Mouse (Mus musculus) heart, embryonic 11.5 days (tissue): ENCODE data around the gene Cit. TPM values are rescaled to one million over a fixed set of nuclear protein-coding genes. Genes with fewer than 3 reads are reported as not detected.

Source experiments
- ATAC-seq: fragments of 200-750 bp; cut with Nextera tagmentation; replicated peaks from 2 replicates; pipeline ENCODE4 v1.8.0; 2017; ENCODE audit warnings: moderate library complexity; ENCODE audit not compliant: insufficient number of reproducible peaks, low FRiP score, low TSS enrichment
- H3K27ac ChIP-seq: fragments of 300-500 bp; sonication (generic); 2 replicates; pipeline ENCODE4 v1.5.1; 2014; ENCODE audit warnings: mild to moderate bottlenecking, low read depth, low read length
- H3K27me3 ChIP-seq: fragments of 300-500 bp; sonication (generic); 2 replicates; pipeline ENCODE4 v1.6.1; 2014; ENCODE audit warnings: mild to moderate bottlenecking, low read length, mixed read lengths; ENCODE audit not compliant: control insufficient read depth, insufficient read depth
- H3K36me3 ChIP-seq: fragments of 300-500 bp; sonication (generic); 2 replicates; pipeline ENCODE4 v1.6.1; 2014; ENCODE audit warnings: mild to moderate bottlenecking, low read length, moderate library complexity, mixed read lengths; ENCODE audit not compliant: control insufficient read depth, insufficient read depth
- H3K4me1 ChIP-seq: fragments of 300-500 bp; sonication (generic); 2 replicates; pipeline ENCODE4 v1.6.1; 2014; ENCODE audit warnings: low read length; ENCODE audit not compliant: control insufficient read depth, insufficient read depth
- H3K4me2 ChIP-seq: fragments of 300-500 bp; sonication (generic); 2 replicates; pipeline ENCODE4 v1.6.1; 2014; ENCODE audit warnings: mild to moderate bottlenecking, moderate library complexity
- H3K4me3 ChIP-seq: fragments of 300-500 bp; sonication (generic); 2 replicates; pipeline ENCODE4 v1.5.1; 2014; ENCODE audit warnings: low read depth, low read length
- H3K9ac ChIP-seq: fragments of 300-500 bp; sonication (generic); 2 replicates; pipeline ENCODE4 v1.6.1; 2014; ENCODE audit warnings: mild to moderate bottlenecking, low read depth, low read length, moderate library complexity
- H3K9me3 ChIP-seq: fragments of 300-500 bp; sonication (generic); replicated peaks from 2 replicates; pipeline ENCODE4 v1.6.1; 2016; ENCODE audit warnings: low read length; ENCODE audit not compliant: control insufficient read depth
- WGBS: fragments of 180-500 bp; shearing (Covaris S2); extraction: QIAGEN DNeasy Blood & Tissue Kit; methylation state at CpG from one replicate; pipeline ENCODE4 v1.1.7; 2014; ENCODE audit not compliant: insufficient replicate concordance; 5-methylcytosine and 5-hydroxymethylcytosine counted together
- polyA plus RNA-seq: library from polyadenylated mRNA; unstranded; fragments of >200 nt; fragmentation: Nextera tagmentation; extraction: Ambion mirVana; gene quantifications from 2 replicates; pipeline ENCODE4 v1.2.1, GENCODE M21; 2014

The Cit gene
- polyA plus RNA-seq, 1 experiment from 2014 or later = 33.1 TPM

DNA sequence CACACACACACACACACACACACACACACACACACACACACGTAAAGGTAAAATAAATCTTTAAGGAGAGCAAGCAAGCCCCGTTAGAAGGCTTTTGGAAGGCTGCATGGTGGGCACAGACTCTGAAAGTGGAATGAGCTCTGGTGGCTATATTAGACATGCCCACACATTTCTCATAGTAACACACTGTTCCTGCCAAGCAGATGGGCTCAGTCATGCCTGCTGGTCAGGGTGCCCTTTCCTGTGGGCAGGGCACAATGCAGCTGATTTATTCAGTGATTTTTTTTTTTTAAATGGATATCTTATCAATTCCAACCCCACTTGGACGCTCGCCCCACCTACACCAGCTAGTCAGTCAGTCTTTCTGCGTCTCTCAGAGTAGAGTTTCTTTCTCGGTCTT is 109.0 kb downstream of the Cit start:
- 93% methylated on average over 6 of the region's 6 CpGs for WGBS
- peaks cover 56% of the 10 kb centered on the region for H3K36me3 ChIP-seq
- H3K4me1 ChIP-seq = no peaks in the 10 kb centered on the region
- H3K4me2 ChIP-seq = no peak overlapping the region
- H3K9ac ChIP-seq = no peak overlapping the region
- no peak overlapping the region for H3K27ac ChIP-seq
- H3K27me3 ChIP-seq = no peaks in the 10 kb centered on the region
- ATAC-seq = no peak
- no peak overlapping the region for H3K4me3 ChIP-seq
- H3K9me3 ChIP-seq = peaks cover 3% of the 10 kb centered on the region

GRCm38 (mm10) chr5:115954549-115954948 is 109.5 kb downstream of the Cit start:
- H3K36me3 ChIP-seq = peaks cover 56% of the 10 kb centered on the region
- 94% methylated on average over 14 of the region's 14 CpGs for WGBS
- H3K4me1 ChIP-seq = no peaks in the 10 kb centered on the region
- peaks cover 3% of the 10 kb centered on the region for H3K9me3 ChIP-seq
- no peak overlapping the region for H3K4me2 ChIP-seq
- no peak overlapping the region for H3K27ac ChIP-seq
- H3K27me3 ChIP-seq = no peaks in the 10 kb centered on the region
- no peak overlapping the region for H3K9ac ChIP-seq
- no peak overlapping the region for H3K4me3 ChIP-seq
- no peak for ATAC-seq

DNA sequence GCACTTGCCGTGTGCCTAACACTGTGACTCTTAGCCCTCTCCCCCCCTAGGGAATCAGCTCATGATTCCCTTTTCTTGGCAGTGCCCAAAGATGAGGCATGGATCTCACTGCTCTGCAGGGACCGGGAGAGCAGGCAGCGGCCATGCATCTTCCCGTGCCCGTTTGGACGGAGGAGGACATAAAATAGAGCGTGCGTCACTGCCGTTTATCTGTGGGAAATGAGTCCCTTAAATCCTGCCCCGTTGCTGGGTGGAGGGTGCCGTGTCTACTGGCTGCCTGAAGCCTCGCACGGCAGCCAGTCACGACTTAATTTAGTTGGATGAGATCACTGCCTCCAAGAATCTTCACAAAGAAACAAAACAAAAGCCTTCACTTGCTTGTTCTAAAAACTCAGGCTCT is 110.1 kb downstream of the Cit start:
- Histone ChIP-seq H3K9me3 (peaks cover 3% of the 10 kb centered on the region), H3K4me3 (no peak overlapping the region), H3K4me1 (no peaks in the 10 kb centered on the region), H3K4me2 (no peak overlapping the region), H3K27me3 (no peaks in the 10 kb centered on the region), H3K9ac (no peak overlapping the region), H3K27ac (no peak overlapping the region), H3K36me3 (peaks cover 56% of the 10 kb centered on the region)
- WGBS = 95% methylated on average over 14 of the region's 14 CpGs
- ATAC-seq = no peak

GRCm38 (mm10) chr5:115956048-115956447 is 111.0 kb downstream of the Cit start:
- Histone ChIP-seq H3K4me1 (no peaks in the 10 kb centered on the region), H3K4me2 (no peak overlapping the region), H3K4me3 (no peak overlapping the region), H3K27me3 (no peaks in the 10 kb centered on the region), H3K9ac (no peak overlapping the region), H3K9me3 (peaks cover 3% of the 10 kb centered on the region), H3K27ac (no peak overlapping the region), H3K36me3 (peaks cover 53% of the 10 kb centered on the region)
- no peak for ATAC-seq
- WGBS = 97% methylated on average over 14 of the region's 14 CpGs

- Histone ChIP-seq H3K27ac (no peak overlapping the region), H3K9ac (no peak overlapping the region), H3K27me3 (no peaks in the 10 kb centered on the region), H3K4me3 (no peak overlapping the region), H3K9me3 (peaks cover 3% of the 10 kb centered on the region), H3K36me3 (peaks cover 49% of the 10 kb centered on the region), H3K4me1 (no peaks in the 10 kb centered on the region), H3K4me2 (no peak overlapping the region)
- no peak for ATAC-seq
- WGBS = 96% methylated on average over 6 of the region's 6 CpGs
These were observed 112.1 kb downstream of the Cit start for GRCm38 (mm10) chr5:115957177-115957576.

DNA sequence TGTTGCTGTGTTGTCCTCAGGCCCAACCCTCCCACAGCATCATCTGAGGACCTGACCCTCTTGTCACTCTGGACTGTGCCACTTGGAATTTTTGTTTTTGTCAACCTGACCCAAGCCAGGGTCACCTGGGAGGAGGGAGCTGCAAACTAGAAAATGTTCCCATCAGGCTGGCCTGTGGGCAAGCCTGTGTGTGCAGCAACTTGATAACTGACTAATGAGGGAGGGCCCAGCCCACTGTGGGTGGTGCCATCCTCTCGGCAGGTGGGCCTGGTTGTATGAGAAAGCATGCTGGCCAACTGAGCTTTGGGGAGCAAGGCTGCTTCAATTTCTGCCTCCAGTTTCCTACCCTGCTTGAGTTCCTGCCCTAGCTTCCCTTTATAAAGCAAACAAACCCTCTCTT is 113.3 kb downstream of the Cit start:
- Histone ChIP-seq H3K4me1 (no peaks in the 10 kb centered on the region), H3K27me3 (no peaks in the 10 kb centered on the region), H3K36me3 (peaks cover 39% of the 10 kb centered on the region), H3K4me2 (no peak overlapping the region), H3K9me3 (peaks cover 3% of the 10 kb centered on the region; the same call in 1 of the 2 replicates), H3K27ac (no peak overlapping the region), H3K9ac (no peak overlapping the region), H3K4me3 (no peak overlapping the region)
- no peak; the same call in 1 of the 2 replicates for ATAC-seq
- 78% methylated on average over 1 of the region's 1 CpGs for WGBS

- WGBS = 88% methylated on average over 11 of the region's 11 CpGs
These were observed 113.7 kb downstream of the Cit start for GRCm38 (mm10) chr5:115958814-115959213.

GRCm38 (mm10) chr5:115961809-115962208 is 116.7 kb downstream of the Cit start:
- Histone ChIP-seq H3K4me2 (no peak overlapping the region), H3K27me3 (no peaks in the 10 kb centered on the region), H3K36me3 (peaks cover 9% of the 10 kb centered on the region), H3K4me3 (no peak overlapping the region), H3K27ac (no peak overlapping the region), H3K9me3 (peaks cover 3% of the 10 kb centered on the region; the same call in 1 of the 2 replicates), H3K4me1 (no peaks in the 10 kb centered on the region), H3K9ac (no peak overlapping the region)
- 85% methylated on average over 9 of the region's 9 CpGs for WGBS
- ATAC-seq = no peak

More at GRCm38 (mm10) chr5:115958814-115959213, 113.7 kb downstream of the Cit start:
- H3K36me3 ChIP-seq = peaks cover 34% of the 10 kb centered on the region
- H3K27me3 ChIP-seq = no peaks in the 10 kb centered on the region
- no peak overlapping the region for H3K9ac ChIP-seq
- H3K4me2 ChIP-seq = no peak overlapping the region
- H3K27ac ChIP-seq = no peak overlapping the region
- no peak overlapping the region for H3K4me3 ChIP-seq
- ATAC-seq = no peak
- H3K9me3 ChIP-seq = peaks cover 3% of the 10 kb centered on the region; the same call in 1 of the 2 replicates
- H3K4me1 ChIP-seq = no peaks in the 10 kb centered on the region

GRCm38 (mm10) chr5:115971236-115971635 is 126.2 kb downstream of the Cit start:
- Histone ChIP-seq H3K4me1 (no peaks in the 10 kb centered on the region), H3K9me3 (no peaks in the 10 kb centered on the region), H3K27ac (no peak overlapping the region), H3K4me2 (no peak overlapping the region), H3K36me3 (peaks cover 13% of the 10 kb centered on the region; the same call in 1 of the 2 replicates), H3K9ac (no peak overlapping the region), H3K4me3 (no peak overlapping the region), H3K27me3 (no peaks in the 10 kb centered on the region)
- no peak for ATAC-seq
- WGBS = 89% methylated on average over 15 of the region's 15 CpGs
